Mouse (Mus musculus): Measurements from ENCODE around the gene Iqcf1. TPM values are rescaled to one million over a fixed set of nuclear protein-coding genes. Genes with fewer than 3 reads are reported as not detected.
"Not testable (repeated sequence)": the region's sequence is repeated elsewhere in the genome, so short reads cannot be mapped to it uniquely, and the experiment has no call there.

Gene Iqcf1
- polyA plus RNA-seq, 1 experiment = 0.08 TPM

DNA sequence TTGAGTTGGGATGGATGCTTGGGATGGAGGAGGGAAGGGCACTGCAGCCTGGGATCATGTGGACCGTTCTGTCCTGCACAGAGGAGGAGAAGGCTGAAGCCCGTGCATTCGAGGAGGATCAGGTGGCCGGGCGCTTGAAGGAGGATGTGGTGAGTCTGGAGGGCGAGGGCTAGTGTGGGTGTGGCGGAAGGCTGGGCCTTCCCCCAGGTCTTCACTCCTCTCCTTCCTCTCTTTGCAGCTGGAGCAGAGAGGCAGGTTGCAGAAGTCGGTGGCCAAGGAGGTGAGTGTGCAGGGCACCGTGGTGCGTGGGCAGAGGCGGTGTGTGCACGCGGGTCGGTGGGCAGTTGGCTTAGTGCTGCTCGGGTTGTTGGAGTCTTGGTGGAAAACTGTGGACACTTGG, 18.7 kb upstream of the Iqcf1 start:
- no peaks in the 10 kb centered on the region for H3K27me3 ChIP-seq (ENCODE audit: control insufficient read depth, insufficient read depth, insufficient read length)
- no peak overlapping the region for H3K4me3 ChIP-seq (ENCODE audit: insufficient read depth, poor library complexity, severe bottlenecking)
- H3ac ChIP-seq (ENCODE audit: control insufficient read depth, insufficient read length, low read depth) = no peak overlapping the region
- H3K79me3 ChIP-seq (ENCODE audit: low read depth) = peaks cover 11% of the 10 kb centered on the region
- no peak for TF ChIP-seq MYOD1 (IDR thresholded peaks at IDR 0.05; ENCODE audit: control insufficient read depth, insufficient read length, low read depth)
- TF ChIP-seq CEBPB (IDR thresholded peaks at IDR 0.05; ENCODE audit: low read depth) = no peak
- TF ChIP-seq CTCF (IDR thresholded peaks at IDR 0.05; ENCODE audit: control insufficient read depth, insufficient read depth, insufficient read length) = no peak
- TF ChIP-seq FOSL1 (IDR thresholded peaks at IDR 0.05; ENCODE audit: insufficient read depth, low read length, poor library complexity, severe bottlenecking) = no peak
- no peak for TF ChIP-seq MYOG (IDR thresholded peaks at IDR 0.05; ENCODE audit: control insufficient read depth, extremely low read depth, insufficient read length)
- peaks cover 31% of the 10 kb centered on the region for H3K79me2 ChIP-seq (ENCODE audit: control insufficient read depth, insufficient read depth)
- peaks cover 11% of the 10 kb centered on the region for H3K36me3 ChIP-seq (ENCODE audit: control insufficient read depth, insufficient read depth)

- no peak for TF ChIP-seq CEBPB (IDR thresholded peaks at IDR 0.05; ENCODE audit: low read depth)
- TF ChIP-seq CTCF (IDR thresholded peaks at IDR 0.05; ENCODE audit: control insufficient read depth, insufficient read depth, insufficient read length) = no peak
- no peak for TF ChIP-seq MAX (IDR thresholded peaks at IDR 0.05)
- TF ChIP-seq MYOD1 (IDR thresholded peaks at IDR 0.05; ENCODE audit: control insufficient read depth, insufficient read length, low read depth) = no peak
- no peak for TF ChIP-seq FOSL1 (IDR thresholded peaks at IDR 0.05; ENCODE audit: insufficient read depth, low read length, poor library complexity, severe bottlenecking)
- no peak for TF ChIP-seq MYOG (IDR thresholded peaks at IDR 0.05; ENCODE audit: control insufficient read depth, extremely low read depth, insufficient read length)
- no peak for TF ChIP-seq USF1 (IDR thresholded peaks at IDR 0.05; ENCODE audit: low read depth)
- Histone ChIP-seq H3K36me3 (ENCODE audit: control insufficient read depth, insufficient read depth) (peaks cover 11% of the 10 kb centered on the region), H3ac (ENCODE audit: control insufficient read depth, insufficient read length, low read depth) (no peak overlapping the region), H3K27me3 (ENCODE audit: control insufficient read depth, insufficient read depth, insufficient read length) (no peaks in the 10 kb centered on the region), H3K79me3 (ENCODE audit: low read depth) (peaks cover 11% of the 10 kb centered on the region), H3K79me2 (ENCODE audit: control insufficient read depth, insufficient read depth) (peaks cover 31% of the 10 kb centered on the region), H3K4me3 (ENCODE audit: insufficient read depth, poor library complexity, severe bottlenecking) (no peak overlapping the region)
Measured at GRCm38 (mm10) chr9:106481676-106482075, 18.1 kb upstream of the Iqcf1 start.

GRCm38 (mm10) chr9:106482578-106483115, 17.1 kb upstream of the Iqcf1 start:
- H3K79me2 ChIP-seq (ENCODE audit: control insufficient read depth, insufficient read depth) = peaks cover 28% of the 10 kb centered on the region
- no peaks in the 10 kb centered on the region for H3K27me3 ChIP-seq (ENCODE audit: control insufficient read depth, insufficient read depth, insufficient read length)
- H3K4me3 ChIP-seq (ENCODE audit: insufficient read depth, poor library complexity, severe bottlenecking) = no peak overlapping the region
- H3K79me3 ChIP-seq (ENCODE audit: low read depth) = peaks cover 11% of the 10 kb centered on the region
- H3K36me3 ChIP-seq (ENCODE audit: control insufficient read depth, insufficient read depth) = peaks cover 11% of the 10 kb centered on the region
- H3ac ChIP-seq (ENCODE audit: control insufficient read depth, insufficient read length, low read depth) = no peak overlapping the region
- TF ChIP-seq FOSL1 (IDR thresholded peaks at IDR 0.05; ENCODE audit: insufficient read depth, low read length, poor library complexity, severe bottlenecking) (no peak), CTCF (IDR thresholded peaks at IDR 0.05; ENCODE audit: control insufficient read depth, insufficient read depth, insufficient read length) (no peak), MAX (IDR thresholded peaks at IDR 0.05) (no peak)

GRCm38 (mm10) chr9:106483136-106483535, 16.6 kb upstream of the Iqcf1 start:
- peaks cover 10% of the 10 kb centered on the region for H3K79me3 ChIP-seq (ENCODE audit: low read depth)
- peaks cover 11% of the 10 kb centered on the region for H3K36me3 ChIP-seq (ENCODE audit: control insufficient read depth, insufficient read depth)
- peaks cover 23% of the 10 kb centered on the region for H3K79me2 ChIP-seq (ENCODE audit: control insufficient read depth, insufficient read depth)
- H3ac ChIP-seq (ENCODE audit: control insufficient read depth, insufficient read length, low read depth) = no peak overlapping the region
- H3K27me3 ChIP-seq (ENCODE audit: control insufficient read depth, insufficient read depth, insufficient read length) = no peaks in the 10 kb centered on the region
- H3K4me3 ChIP-seq (ENCODE audit: insufficient read depth, poor library complexity, severe bottlenecking) = no peak overlapping the region
- no peak for TF ChIP-seq MYOG (IDR thresholded peaks at IDR 0.05; ENCODE audit: control insufficient read depth, extremely low read depth, insufficient read length)
- TF ChIP-seq USF1 (IDR thresholded peaks at IDR 0.05; ENCODE audit: low read depth) = no peak
- TF ChIP-seq MYOD1 (IDR thresholded peaks at IDR 0.05; ENCODE audit: control insufficient read depth, insufficient read length, low read depth) = no peak
- TF ChIP-seq CEBPB (IDR thresholded peaks at IDR 0.05; ENCODE audit: low read depth) = no peak
- no peak for TF ChIP-seq FOSL1 (IDR thresholded peaks at IDR 0.05; ENCODE audit: insufficient read depth, low read length, poor library complexity, severe bottlenecking)
- TF ChIP-seq CTCF (IDR thresholded peaks at IDR 0.05; ENCODE audit: control insufficient read depth, insufficient read depth, insufficient read length) = no peak
- TF ChIP-seq MAX (IDR thresholded peaks at IDR 0.05) = no peak

GRCm38 (mm10) chr9:106483606-106484005, 16.2 kb upstream of the Iqcf1 start:
- peaks cover 18% of the 10 kb centered on the region for H3K79me2 ChIP-seq (ENCODE audit: control insufficient read depth, insufficient read depth)
- H3K4me3 ChIP-seq (ENCODE audit: insufficient read depth, poor library complexity, severe bottlenecking) = no peak overlapping the region
- H3K36me3 ChIP-seq (ENCODE audit: control insufficient read depth, insufficient read depth) = peaks cover 11% of the 10 kb centered on the region
- no peak overlapping the region for H3ac ChIP-seq (ENCODE audit: control insufficient read depth, insufficient read length, low read depth)
- no peak for TF ChIP-seq MYOD1 (IDR thresholded peaks at IDR 0.05; ENCODE audit: control insufficient read depth, insufficient read length, low read depth)
- TF ChIP-seq MAX (IDR thresholded peaks at IDR 0.05) = no peak
- TF ChIP-seq CTCF (IDR thresholded peaks at IDR 0.05; ENCODE audit: control insufficient read depth, insufficient read depth, insufficient read length) = no peak
- no peak for TF ChIP-seq MYOG (IDR thresholded peaks at IDR 0.05; ENCODE audit: control insufficient read depth, extremely low read depth, insufficient read length)
- no peak for TF ChIP-seq CEBPB (IDR thresholded peaks at IDR 0.05; ENCODE audit: low read depth)
- TF ChIP-seq FOSL1 (IDR thresholded peaks at IDR 0.05; ENCODE audit: insufficient read depth, low read length, poor library complexity, severe bottlenecking) = no peak
- TF ChIP-seq USF1 (IDR thresholded peaks at IDR 0.05; ENCODE audit: low read depth) = no peak
- H3K79me3 ChIP-seq (ENCODE audit: low read depth) = peaks cover 7% of the 10 kb centered on the region
- no peaks in the 10 kb centered on the region for H3K27me3 ChIP-seq (ENCODE audit: control insufficient read depth, insufficient read depth, insufficient read length)

DNA sequence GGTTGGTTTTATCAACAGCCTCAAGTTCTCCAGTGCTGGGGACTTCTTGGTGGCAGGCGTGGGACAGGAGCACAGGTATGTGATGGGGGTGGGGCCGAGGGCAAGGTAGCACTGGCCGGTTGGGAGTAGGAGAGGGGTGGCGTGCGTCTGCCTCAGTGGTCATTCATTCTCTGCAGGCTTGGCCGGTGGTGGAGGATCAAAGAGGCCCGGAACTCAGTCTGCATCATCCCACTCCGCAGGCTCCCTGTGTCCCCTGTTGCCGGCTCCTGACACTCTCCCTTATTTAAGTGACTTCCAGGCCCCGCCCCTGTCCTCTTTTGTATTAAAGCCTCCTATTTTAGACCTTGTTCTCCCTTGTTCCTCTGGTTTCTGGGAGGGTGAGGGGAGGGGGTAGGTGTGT, 14.7 kb upstream of the Iqcf1 start:
- TF ChIP-seq CEBPB (IDR thresholded peaks at IDR 0.05; ENCODE audit: low read depth) (no peak), MYOD1 (IDR thresholded peaks at IDR 0.05; ENCODE audit: control insufficient read depth, insufficient read length, low read depth) (no peak), FOSL1 (IDR thresholded peaks at IDR 0.05; ENCODE audit: insufficient read depth, low read length, poor library complexity, severe bottlenecking) (no peak), USF1 (IDR thresholded peaks at IDR 0.05; ENCODE audit: low read depth) (no peak), CTCF (IDR thresholded peaks at IDR 0.05; ENCODE audit: control insufficient read depth, insufficient read depth, insufficient read length) (no peak), MAX (IDR thresholded peaks at IDR 0.05) (no peak), MYOG (IDR thresholded peaks at IDR 0.05; ENCODE audit: control insufficient read depth, extremely low read depth, insufficient read length) (no peak)
- Histone ChIP-seq H3K36me3 (ENCODE audit: control insufficient read depth, insufficient read depth) (peaks cover 18% of the 10 kb centered on the region), H3ac (ENCODE audit: control insufficient read depth, insufficient read length, low read depth) (no peak overlapping the region)

DNA sequence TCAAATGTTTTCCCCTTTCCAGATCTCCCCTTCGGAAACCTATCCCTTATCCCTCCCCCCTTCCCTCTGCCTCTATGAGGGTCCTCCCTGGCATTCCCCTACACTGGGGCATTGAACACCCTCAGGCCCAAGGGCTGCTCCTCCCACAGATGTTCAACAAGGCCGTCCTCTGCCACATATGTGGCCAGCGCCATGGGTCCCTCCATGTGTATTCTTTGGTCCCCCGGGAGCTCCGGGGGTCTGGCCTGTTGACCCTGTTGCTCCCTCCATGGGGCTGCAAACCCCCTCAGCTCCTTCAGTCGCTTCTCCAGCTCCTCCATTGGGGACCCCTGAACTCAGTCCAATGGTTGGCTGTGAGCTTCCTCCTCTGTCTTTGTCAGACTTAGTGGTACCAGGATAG, 12.2 kb upstream of the Iqcf1 start:
- not testable (repeated sequence) for H3K4me3 ChIP-seq (ENCODE audit: insufficient read depth, poor library complexity, severe bottlenecking); H3ac ChIP-seq (ENCODE audit: control insufficient read depth, insufficient read length, low read depth); H3K79me2 ChIP-seq (ENCODE audit: control insufficient read depth, insufficient read depth); H3K79me3 ChIP-seq (ENCODE audit: low read depth); H3K27me3 ChIP-seq (ENCODE audit: control insufficient read depth, insufficient read depth, insufficient read length)
- peaks cover 18% of the 10 kb centered on the region for H3K36me3 ChIP-seq (ENCODE audit: control insufficient read depth, insufficient read depth)

More for the DNA sequence above, 14.7 kb upstream of the Iqcf1 start:
- H3K79me3 ChIP-seq (ENCODE audit: low read depth) = no peaks in the 10 kb centered on the region
- H3K4me3 ChIP-seq (ENCODE audit: insufficient read depth, poor library complexity, severe bottlenecking) = no peak overlapping the region
- no peaks in the 10 kb centered on the region for H3K27me3 ChIP-seq (ENCODE audit: control insufficient read depth, insufficient read depth, insufficient read length)
- peaks cover 4% of the 10 kb centered on the region for H3K79me2 ChIP-seq (ENCODE audit: control insufficient read depth, insufficient read depth)

All from C2C12 (cell line).